Mouse (Mus musculus): ENCODE data around the gene Unc13b. TPM values are rescaled to one million over a fixed set of nuclear protein-coding genes. Genes with fewer than 3 reads are reported as not detected.

Gene Unc13b
- total RNA-seq, 2 experiments from 2014 or later: 3.8 TPM; not detected in 1

GRCm38 (mm10) chr4:43266623-43267322, 208.0 kb downstream of the Unc13b start, which contains the start of gene Atp8b5:
Gene Atp8b5 (plus strand): TSS chr4:43267159.
- 0 out of 2 replicates have a peak, but pooled peaks have one; percentile 59 for ATAC-seq (replicated peaks; ENCODE audit: low FRiP score, poor library complexity, severe bottlenecking)

- no peak for ATAC-seq (replicated peaks; ENCODE audit: low FRiP score, poor library complexity, severe bottlenecking)
Observed at GRCm38 (mm10) chr4:43267323-43267658, 208.5 kb downstream of the Unc13b start.

GRCm38 (mm10) chr4:43285476-43285875, 226.7 kb downstream of the Unc13b start:
- no peak for ATAC-seq (replicated peaks; ENCODE audit: low FRiP score, poor library complexity, severe bottlenecking)

GRCm38 (mm10) chr4:43287305-43287704, 228.6 kb downstream of the Unc13b start:
- ATAC-seq (replicated peaks; ENCODE audit: low FRiP score, poor library complexity, severe bottlenecking): no peak

- no peak for ATAC-seq (replicated peaks; ENCODE audit: low FRiP score, poor library complexity, severe bottlenecking)
Observed at GRCm38 (mm10) chr4:43294001-43294400, 235.2 kb downstream of the Unc13b start.

GRCm38 (mm10) chr4:43309696-43310338, 251.1 kb downstream of the Unc13b start:
- ATAC-seq (replicated peaks; ENCODE audit: low FRiP score, poor library complexity, severe bottlenecking): no peak

Other genes with a start within 250 kb of the Unc13b start
- 0.36 and 0.84 TPM in 2 replicates for gene Fam205a1, start 205.1 kb upstream of the Unc13b start, total RNA-seq (2015; ENCODE audit: low replicate concordance)
- gene Fam205a1, start 205.1 kb upstream of the Unc13b start, total RNA-seq (2017; ENCODE audit: low replicate concordance): not detected in 2 replicates
- not detected in 2 replicates for gene Gm12394, start 202.2 kb upstream of the Unc13b start, total RNA-seq (2015; ENCODE audit: low replicate concordance)
- gene Gm12394, start 202.2 kb upstream of the Unc13b start, total RNA-seq (2017; ENCODE audit: low replicate concordance): not detected in 2 replicates
- not detected in 2 replicates for gene Fam205c, start 184.7 kb upstream of the Unc13b start, total RNA-seq (2015; ENCODE audit: low replicate concordance)
- gene Fam205c, start 184.7 kb upstream of the Unc13b start, total RNA-seq (2017; ENCODE audit: low replicate concordance): not detected in 2 replicates
- not detected in 2 replicates for gene Phf24, start 142.3 kb upstream of the Unc13b start, total RNA-seq (2015; ENCODE audit: low replicate concordance)
- under 0.01 TPM in 1 of 2 replicates, not detected in the other for gene Phf24, start 142.3 kb upstream of the Unc13b start, total RNA-seq (2017; ENCODE audit: low replicate concordance)
- 2.1 TPM in 1 of 2 replicates, not detected in the other for gene Dnajb5, start 109.1 kb upstream of the Unc13b start, total RNA-seq (2015; ENCODE audit: low replicate concordance)
- 0.51 and 2.0 TPM in 2 replicates for gene Dnajb5, start 109.1 kb upstream of the Unc13b start, total RNA-seq (2017; ENCODE audit: low replicate concordance)
- gene 1700022I11Rik, start 89.3 kb upstream of the Unc13b start, total RNA-seq (2015; ENCODE audit: low replicate concordance): not detected in 2 replicates
- gene 1700022I11Rik, start 89.3 kb upstream of the Unc13b start, total RNA-seq (2017; ENCODE audit: low replicate concordance): not detected in 2 replicates
- gene Vcp, start 58.4 kb upstream of the Unc13b start, total RNA-seq (2015; ENCODE audit: low replicate concordance): 68.3 and 73.9 TPM in 2 replicates
- gene Vcp, start 58.4 kb upstream of the Unc13b start, total RNA-seq (2017; ENCODE audit: low replicate concordance): 120 and 189 TPM in 2 replicates
- gene Fancg, start 48.4 kb upstream of the Unc13b start, total RNA-seq (2015; ENCODE audit: low replicate concordance): 12.6 and 20.2 TPM in 2 replicates
- gene Fancg, start 48.4 kb upstream of the Unc13b start, total RNA-seq (2017; ENCODE audit: low replicate concordance): 33.4 and 59.7 TPM in 2 replicates
- 21.8 and 49.7 TPM in 2 replicates for gene Pigo, start 33.1 kb upstream of the Unc13b start, total RNA-seq (2015; ENCODE audit: low replicate concordance)
- gene Pigo, start 33.1 kb upstream of the Unc13b start, total RNA-seq (2017; ENCODE audit: low replicate concordance): 12.5 and 27.2 TPM in 2 replicates
- 81.3 and 85.8 TPM in 2 replicates for gene Stoml2, start 27.2 kb upstream of the Unc13b start, total RNA-seq (2015; ENCODE audit: low replicate concordance)
- gene Stoml2, start 27.2 kb upstream of the Unc13b start, total RNA-seq (2017; ENCODE audit: low replicate concordance): 34.6 and 43.5 TPM in 2 replicates
- gene Fam214b, start 12.7 kb upstream of the Unc13b start, total RNA-seq (2015; ENCODE audit: low replicate concordance): 52.8 and 60.9 TPM in 2 replicates
- gene Fam214b, start 12.7 kb upstream of the Unc13b start, total RNA-seq (2017; ENCODE audit: low replicate concordance): 40.3 and 42.3 TPM in 2 replicates
- gene Atp8b5, start 208.2 kb downstream of the Unc13b start, total RNA-seq (2015; ENCODE audit: low replicate concordance): not detected in 2 replicates
- not detected in 2 replicates for gene Atp8b5, start 208.2 kb downstream of the Unc13b start, total RNA-seq (2017; ENCODE audit: low replicate concordance)